Mouse (Mus musculus): ENCODE measurements at regions not wholly inside any gene's neighbourhood (a gene's known extent, or its start where the extent isn't known, plus 50 kb on each side); places are given as distances from the start of the nearest gene placed in this dataset.
"Not testable (repeated sequence)": the region's sequence is repeated elsewhere in the genome, so short reads cannot be mapped to it uniquely, and the experiment has no call there.

- DNase-seq: no peak
Observed at GRCm38 (mm10) chr5:50343681-50344080, 284.9 kb upstream of the Adgra3 start.

GRCm38 (mm10) chr5:50309491-50309890 lies 250.7 kb upstream of the Adgra3 start:
- no peak for DNase-seq

DNA sequence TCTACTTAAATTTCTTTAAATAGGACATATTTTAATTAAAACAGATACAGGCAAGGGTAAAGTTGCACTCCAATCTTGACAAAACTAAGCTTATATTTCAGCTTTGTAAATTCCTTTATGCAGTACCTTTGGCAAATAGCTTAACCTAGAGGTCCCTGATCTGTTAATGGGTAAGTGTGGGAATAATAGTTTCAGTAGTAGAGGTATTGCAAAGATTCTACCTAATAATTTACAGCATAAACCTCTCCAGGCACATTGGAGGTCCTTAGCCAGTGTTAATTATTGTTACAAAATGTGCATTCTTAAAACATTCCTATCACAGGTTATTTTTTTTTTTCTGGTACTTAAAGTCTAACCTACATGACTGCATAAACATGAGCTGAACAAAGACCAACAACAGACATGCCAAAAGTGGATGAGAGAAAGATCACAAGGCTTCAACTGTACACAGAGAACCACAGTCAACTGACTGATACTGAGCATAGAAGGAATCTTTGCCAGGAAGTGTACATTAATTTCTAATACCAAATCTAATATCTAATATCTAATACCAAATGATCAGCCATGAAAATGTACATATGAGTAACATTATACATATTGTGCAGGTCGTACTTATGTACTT lies 245.2 kb upstream of the Adgra3 start:
- no peak for DNase-seq

GRCm38 (mm10) chr5:50293794-50294193 lies 235.0 kb upstream of the Adgra3 start:
- no peak for DNase-seq

DNA sequence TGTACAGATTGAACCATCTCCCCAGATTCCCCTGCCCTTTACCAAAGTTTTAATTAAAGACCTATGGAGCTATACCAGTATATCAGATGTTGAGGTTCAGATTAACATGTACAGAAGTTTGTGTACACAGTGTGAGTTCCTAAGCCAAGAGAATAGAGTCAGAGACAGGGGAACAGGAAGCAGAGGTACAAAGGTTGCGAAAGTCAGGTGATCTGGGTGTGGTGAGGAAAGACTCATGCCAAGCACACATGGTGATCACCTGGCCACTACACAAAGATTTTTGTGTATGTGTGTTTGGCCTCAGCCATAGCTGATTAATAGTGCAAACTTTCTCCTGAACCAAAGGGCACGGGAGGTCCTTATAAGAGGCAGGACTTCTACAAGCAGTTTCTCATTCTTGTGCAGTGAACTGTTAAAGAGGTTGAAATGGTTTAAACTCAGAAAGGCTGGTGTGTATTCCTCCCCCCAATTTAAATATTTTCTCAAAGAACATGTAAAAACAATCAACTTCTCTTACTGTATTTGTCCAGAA lies 232.1 kb upstream of the Adgra3 start:
- no peak for DNase-seq

- no peak for DNase-seq
Observed at GRCm38 (mm10) chr5:50260417-50260816, 201.6 kb upstream of the Adgra3 start.

- no peak for DNase-seq
Observed at GRCm38 (mm10) chr5:50258017-50258416, 199.2 kb upstream of the Adgra3 start.

- DNase-seq: no peak
Observed at GRCm38 (mm10) chr5:50234111-50234510, 175.3 kb upstream of the Adgra3 start.

GRCm38 (mm10) chr5:50216956-50217355 lies 158.2 kb upstream of the Adgra3 start:
- no peak for DNase-seq

- no peak for DNase-seq
Observed at GRCm38 (mm10) chr5:50215960-50216359, 157.2 kb upstream of the Adgra3 start.

- no peak for DNase-seq
Observed at GRCm38 (mm10) chr5:50202307-50203010, 143.7 kb upstream of the Adgra3 start.

GRCm38 (mm10) chr5:50196423-50196822 lies 137.6 kb upstream of the Adgra3 start:
- no peak for DNase-seq

DNA sequence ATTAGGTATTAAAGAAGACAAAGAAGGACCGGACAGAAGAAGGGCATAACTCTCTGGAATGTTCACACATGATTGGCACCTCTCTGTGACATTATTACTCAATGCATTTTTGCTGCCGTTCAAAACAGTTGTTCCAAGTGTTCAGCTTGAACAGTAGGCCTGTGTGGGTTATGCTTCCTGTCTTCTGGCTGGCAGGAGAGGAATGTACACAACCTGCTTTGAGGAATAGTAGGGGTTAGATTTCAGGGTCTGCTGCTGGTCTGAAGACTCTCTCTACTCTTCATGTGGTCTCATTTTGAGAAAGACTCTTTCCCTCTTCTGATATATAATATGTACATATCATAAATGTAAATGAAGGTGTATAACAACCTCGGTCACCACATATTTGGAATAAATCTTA lies 137.2 kb upstream of the Adgra3 start:
- no peak for DNase-seq

DNA sequence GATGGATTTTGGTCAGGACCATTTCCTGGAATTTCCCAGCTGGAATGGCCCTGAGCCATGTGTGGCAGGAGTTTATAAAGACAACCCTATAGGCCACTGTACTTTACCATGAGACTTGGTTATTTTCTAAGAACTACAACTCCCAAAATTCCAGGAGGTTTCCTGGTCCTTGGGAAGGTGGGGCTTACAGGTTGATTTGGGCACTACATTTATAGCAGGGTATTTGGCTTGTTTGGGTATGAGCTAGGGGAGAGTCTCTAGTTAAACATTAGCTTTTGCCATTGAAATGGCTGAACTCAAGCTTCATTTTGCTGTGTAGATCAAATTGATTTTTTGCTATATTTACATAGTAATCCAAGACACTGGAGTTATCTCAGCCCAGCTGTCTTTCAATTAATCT lies 130.6 kb upstream of the Adgra3 start:
- DNase-seq: no peak

DNA sequence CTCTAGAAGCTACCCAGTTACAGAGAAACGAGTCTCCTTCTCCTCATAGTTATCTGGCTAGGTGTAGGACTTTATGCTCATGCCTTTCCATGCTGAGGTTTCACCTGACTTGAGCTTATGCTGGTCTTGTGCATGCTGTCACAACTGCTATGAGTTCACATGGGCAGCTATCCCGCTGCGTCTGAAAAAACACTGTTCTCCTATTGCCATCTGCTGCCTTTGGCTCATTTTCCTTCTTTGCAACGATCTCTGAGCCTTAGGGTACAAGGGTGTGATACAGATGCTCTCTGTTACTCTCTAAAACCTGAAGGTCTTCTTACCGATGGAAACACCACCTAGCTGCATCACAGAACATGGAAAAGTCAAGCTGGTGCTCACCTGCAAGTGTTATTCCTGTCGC lies 123.9 kb upstream of the Adgra3 start:
- no peak for DNase-seq

GRCm38 (mm10) chr5:50156557-50156956 lies 97.8 kb upstream of the Adgra3 start:
- no peak for DNase-seq

DNA sequence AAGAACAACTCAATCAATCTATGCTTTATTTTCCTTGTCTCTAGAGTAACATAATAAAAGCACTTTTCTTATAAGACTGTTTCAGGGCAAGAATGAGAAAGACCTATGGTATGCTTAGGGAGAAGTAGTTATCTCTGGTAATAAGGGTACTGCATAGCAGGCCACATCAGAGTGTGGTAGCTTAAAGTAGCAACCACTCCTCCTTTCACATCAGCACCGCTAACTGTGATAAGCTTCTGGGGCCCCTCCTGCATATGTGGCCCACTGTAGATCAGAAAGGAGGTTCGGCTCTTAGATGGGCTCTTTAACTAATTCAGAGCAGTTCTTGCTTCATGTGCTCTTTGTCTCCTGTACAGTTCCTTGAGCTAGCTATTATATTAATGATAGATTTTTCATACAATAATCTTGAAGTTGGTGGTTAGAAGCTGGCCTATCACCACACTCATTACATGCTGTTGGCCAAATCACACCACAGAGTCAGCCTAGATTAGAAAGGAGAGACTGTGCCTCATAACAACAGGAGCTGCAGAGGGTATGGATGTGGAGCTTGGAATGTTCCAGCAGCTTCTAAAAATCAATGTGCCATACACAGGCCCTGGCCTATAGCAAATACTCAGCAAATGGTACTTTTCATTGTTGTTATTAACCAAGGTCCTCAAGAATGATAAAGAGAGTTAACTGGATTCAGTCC lies 96.5 kb upstream of the Adgra3 start:
- not testable (repeated sequence) for DNase-seq

DNA sequence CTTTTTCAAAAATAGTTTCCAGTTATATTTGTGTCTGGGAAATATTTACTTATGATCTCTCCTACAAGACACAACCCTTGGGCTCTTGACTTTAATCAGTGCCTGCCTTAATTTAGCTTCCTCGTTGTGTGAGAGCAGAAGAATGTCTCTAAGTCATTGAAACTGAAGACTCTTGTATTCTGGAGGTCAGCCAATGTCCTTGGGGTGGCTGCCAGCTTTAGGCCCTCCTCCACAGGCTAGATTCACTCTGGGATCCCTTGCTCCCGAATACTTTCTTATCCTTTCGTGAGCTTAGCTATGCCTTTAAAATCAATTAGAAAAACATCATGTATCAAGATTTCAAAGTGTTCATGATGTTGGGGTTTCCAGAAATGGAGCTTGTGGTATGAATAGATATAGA lies 88.1 kb upstream of the Adgra3 start:
- DNase-seq: peak; percentile 49

GRCm38 (mm10) chr5:50145458-50146083 lies 86.8 kb upstream of the Adgra3 start:
- no peak for DNase-seq

- no peak for DNase-seq
Observed at GRCm38 (mm10) chr5:50130202-50130601, 71.4 kb upstream of the Adgra3 start.

- no peak for DNase-seq
Observed at GRCm38 (mm10) chr5:50128972-50129371, 70.2 kb upstream of the Adgra3 start.

- DNase-seq: no peak
Observed at GRCm38 (mm10) chr5:50126594-50126993, 67.8 kb upstream of the Adgra3 start.

- DNase-seq: no peak
Observed at GRCm38 (mm10) chr5:50126177-50126576, 67.4 kb upstream of the Adgra3 start.
